Mouse (Mus musculus): ENCODE measurements around the gene Chrna9.

- TF ChIP-seq POLR2A (IDR thresholded peaks at IDR 0.05; ENCODE audit: insufficient read length, low read depth) (no peak), E2F4 (IDR thresholded peaks at IDR 0.05; ENCODE audit: insufficient read depth) (no peak), MAX (IDR thresholded peaks at IDR 0.05; ENCODE audit: low read depth) (no peak), MYOG (IDR thresholded peaks at IDR 0.05; ENCODE audit: control insufficient read depth in 1 of 3, insufficient read depth in 1 of 3, insufficient read length in 2 of 3, low read depth in 2 of 3) (no peak), POLR2AphosphoS2 (IDR thresholded peaks at IDR 0.05; ENCODE audit: insufficient read length, low read depth) (no peak), USF1 (IDR thresholded peaks at IDR 0.05; ENCODE audit: low read depth) (no peak), TCF12 (IDR thresholded peaks at IDR 0.05; ENCODE audit: insufficient read depth, poor library complexity, severe bottlenecking) (no peak)
Measured at GRCm38 (mm10) chr5:65904476-65904875, 30.2 kb upstream of the Chrna9 start.
